Mouse (Mus musculus): ENCODE data around the gene Nap1l4. TPM values are rescaled to one million over a fixed set of nuclear protein-coding genes. Genes with fewer than 3 reads are reported as not detected.
A peak's percentile ranks its signal among the peaks of the same experiment; 100 is the strongest.

The Nap1l4 gene
- polyA plus RNA-seq, 1 experiment from 2014 or later, result 240 TPM

DNA sequence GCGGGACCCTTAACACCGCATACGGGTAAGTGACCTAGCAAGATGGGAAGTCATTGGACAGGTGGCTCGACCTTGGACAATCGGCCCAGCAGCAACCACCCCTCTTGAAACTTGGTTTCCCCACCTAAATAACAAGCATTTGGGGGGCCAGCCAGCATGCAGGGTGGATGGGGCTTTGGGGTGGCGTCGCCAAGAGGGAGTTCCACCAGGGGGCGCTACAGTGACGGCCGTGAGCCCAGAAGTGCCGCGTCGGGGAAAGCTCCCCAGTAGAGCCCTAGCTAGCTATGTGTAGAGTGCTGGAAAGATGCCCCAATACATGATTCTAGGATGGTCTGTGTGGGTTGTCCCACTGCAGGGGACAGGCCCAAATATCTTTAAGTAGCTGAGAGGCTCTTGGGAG, 68.4 kb downstream of the Nap1l4 start:
- Histone ChIP-seq H3K4me2 (ENCODE audit: low read depth, low read length) (no peak overlapping the region), H3K36me3 (ENCODE audit: control insufficient read depth, insufficient read depth) (no peaks in the 10 kb centered on the region), H3K27ac (ENCODE audit: low read length) (no peak overlapping the region), H3K9ac (ENCODE audit: low read length) (no peak overlapping the region), H3K9me3 (replicated peaks; ENCODE audit: control insufficient read depth, low read length) (no peaks in the 10 kb centered on the region), H3K4me1 (ENCODE audit: control insufficient read depth, insufficient read depth, low read length) (no peaks in the 10 kb centered on the region), H3K27me3 (ENCODE audit: control insufficient read depth, insufficient read depth, low read length) (peaks cover 2% of the 10 kb centered on the region; the same call in 1 of the 2 replicates), H3K4me3 (ENCODE audit: low read length) (no peak overlapping the region)
- WGBS, result 22% methylated on average over 13 of the region's 13 CpGs
- no peak for ATAC-seq (replicated peaks; ENCODE audit: extremely low read depth, insufficient read depth, low FRiP score)

DNA sequence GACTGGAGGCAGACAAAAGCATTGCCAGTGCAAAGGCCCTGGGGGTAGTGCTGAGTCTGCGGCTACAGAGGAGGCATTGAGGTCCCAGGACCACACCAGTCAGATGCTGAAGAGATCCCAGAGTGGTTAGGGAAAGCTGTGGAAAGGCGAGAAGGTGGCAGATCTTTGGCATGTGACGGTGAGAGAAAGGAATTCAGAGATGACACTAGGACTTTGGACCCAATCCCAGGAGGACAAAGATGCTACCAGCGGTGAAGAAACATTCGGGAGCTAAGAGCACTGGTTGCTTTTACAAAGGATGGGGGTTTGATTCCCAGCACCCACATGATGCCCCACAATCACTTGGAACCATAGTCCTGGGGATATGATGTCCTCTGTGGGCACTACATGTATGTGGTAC, 71.1 kb downstream of the Nap1l4 start:
- Histone ChIP-seq H3K9ac (ENCODE audit: low read length) (no peak overlapping the region), H3K27ac (ENCODE audit: low read length) (no peak overlapping the region), H3K9me3 (replicated peaks; ENCODE audit: control insufficient read depth, low read length) (no peaks in the 10 kb centered on the region), H3K4me2 (ENCODE audit: low read depth, low read length) (no peak overlapping the region), H3K27me3 (ENCODE audit: control insufficient read depth, insufficient read depth, low read length) (peaks cover 2% of the 10 kb centered on the region; the same call in 1 of the 2 replicates), H3K4me3 (ENCODE audit: low read length) (no peak overlapping the region), H3K4me1 (ENCODE audit: control insufficient read depth, insufficient read depth, low read length) (no peaks in the 10 kb centered on the region), H3K36me3 (ENCODE audit: control insufficient read depth, insufficient read depth) (no peaks in the 10 kb centered on the region)
- ATAC-seq (replicated peaks; ENCODE audit: extremely low read depth, insufficient read depth, low FRiP score), result no peak
- WGBS, result 82% methylated on average over 5 of the region's 5 CpGs

DNA sequence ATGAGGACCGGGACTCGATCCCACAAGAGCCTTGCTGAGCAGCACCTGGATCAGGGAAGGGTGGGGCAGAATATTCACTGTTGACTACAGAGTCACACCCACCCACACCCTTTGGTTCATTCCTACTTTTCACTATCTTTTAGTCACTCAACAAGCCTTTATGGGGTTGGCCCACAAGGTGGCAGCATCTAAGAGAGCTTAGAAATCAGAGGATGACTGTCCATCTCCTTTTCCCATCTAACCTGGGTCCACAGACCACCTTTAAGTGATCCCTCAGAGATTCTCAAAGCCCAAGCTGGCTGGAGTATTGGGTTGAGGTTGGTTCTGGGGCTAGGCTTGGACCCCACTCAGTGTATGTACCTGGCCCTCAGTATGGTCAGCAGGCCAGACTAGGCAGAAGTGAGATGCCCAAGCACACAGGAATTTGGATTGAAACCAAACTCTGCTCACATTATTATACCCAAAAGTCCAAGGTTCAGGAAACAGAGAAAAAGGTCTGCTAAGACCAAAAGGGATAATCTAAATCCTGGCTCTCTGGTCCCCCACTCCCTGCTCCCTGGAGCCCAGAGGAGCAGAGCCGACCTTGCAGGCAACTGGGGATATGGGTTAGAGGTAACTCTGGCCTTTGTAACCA, 72.1 kb downstream of the Nap1l4 start:
- no peaks in the 10 kb centered on the region for H3K36me3 ChIP-seq (ENCODE audit: control insufficient read depth, insufficient read depth)
- no peak overlapping the region for H3K4me3 ChIP-seq (ENCODE audit: low read length)
- 83% methylated on average over 3 of the region's 3 CpGs for WGBS
- H3K4me1 ChIP-seq (ENCODE audit: control insufficient read depth, insufficient read depth, low read length), result no peaks in the 10 kb centered on the region
- no peak for ATAC-seq (replicated peaks; ENCODE audit: extremely low read depth, insufficient read depth, low FRiP score)
- peaks cover 2% of the 10 kb centered on the region; the same call in 1 of the 2 replicates for H3K27me3 ChIP-seq (ENCODE audit: control insufficient read depth, insufficient read depth, low read length)
- H3K4me2 ChIP-seq (ENCODE audit: low read depth, low read length), result no peak overlapping the region
- no peaks in the 10 kb centered on the region for H3K9me3 ChIP-seq (replicated peaks; ENCODE audit: control insufficient read depth, low read length)
- no peak overlapping the region for H3K9ac ChIP-seq (ENCODE audit: low read length)
- H3K27ac ChIP-seq (ENCODE audit: low read length), result no peak overlapping the region

DNA sequence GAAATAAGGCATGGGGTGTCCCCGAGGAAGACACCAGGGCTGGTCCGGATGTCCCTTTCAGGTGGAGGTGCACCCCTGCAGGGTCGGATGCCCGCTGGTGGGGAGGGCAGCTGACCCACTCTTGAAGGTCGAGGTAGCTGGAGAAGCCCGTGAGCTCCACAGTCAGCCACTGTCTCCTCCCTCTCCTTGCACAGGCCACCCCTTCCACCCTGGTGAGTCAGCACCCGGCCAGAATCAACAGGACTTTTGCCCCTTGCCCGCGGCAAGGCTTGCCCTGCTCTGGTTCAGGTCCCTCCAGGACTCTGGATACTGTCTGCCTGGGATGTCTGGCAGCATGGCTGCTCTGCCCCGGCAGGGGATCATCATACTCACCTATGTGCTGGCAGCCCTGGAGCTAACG, 73.0 kb downstream of the Nap1l4 start:
- 60% methylated on average over 11 of the region's 11 CpGs for WGBS
- Histone ChIP-seq H3K4me3 (ENCODE audit: low read length) (no peak overlapping the region), H3K9ac (ENCODE audit: low read length) (no peak overlapping the region), H3K27ac (ENCODE audit: low read length) (no peak overlapping the region), H3K4me1 (ENCODE audit: control insufficient read depth, insufficient read depth, low read length) (no peaks in the 10 kb centered on the region), H3K36me3 (ENCODE audit: control insufficient read depth, insufficient read depth) (no peaks in the 10 kb centered on the region), H3K27me3 (ENCODE audit: control insufficient read depth, insufficient read depth, low read length) (peaks cover 2% of the 10 kb centered on the region; the same call in 1 of the 2 replicates), H3K9me3 (replicated peaks; ENCODE audit: control insufficient read depth, low read length) (no peaks in the 10 kb centered on the region), H3K4me2 (ENCODE audit: low read depth, low read length) (no peak overlapping the region)
- ATAC-seq (replicated peaks; ENCODE audit: extremely low read depth, insufficient read depth, low FRiP score), result no peak

DNA sequence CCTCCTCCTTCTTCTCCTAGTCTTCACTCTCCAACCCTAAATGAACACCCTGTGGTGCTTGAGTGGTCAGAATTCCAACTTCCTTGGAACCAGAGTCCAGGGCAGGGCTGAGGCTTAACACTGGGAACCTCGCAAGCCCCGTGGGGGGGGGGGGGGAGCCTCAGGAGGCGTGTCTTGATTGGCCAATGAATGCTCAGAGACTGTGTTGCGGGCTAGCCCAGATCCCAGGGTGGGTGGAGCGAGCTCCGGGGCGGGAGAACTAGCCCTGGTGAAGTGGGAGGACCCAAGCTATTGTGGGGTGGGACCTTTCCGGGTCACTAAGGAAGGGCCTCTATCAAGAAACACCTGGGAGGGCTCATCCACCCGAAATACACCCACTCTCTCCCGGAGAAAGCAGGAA, 74.1 kb downstream of the Nap1l4 start:
- no peak for ATAC-seq (replicated peaks; ENCODE audit: extremely low read depth, insufficient read depth, low FRiP score)
- Histone ChIP-seq H3K9ac (ENCODE audit: low read length) (no peak overlapping the region), H3K27me3 (ENCODE audit: control insufficient read depth, insufficient read depth, low read length) (peaks cover 2% of the 10 kb centered on the region; the same call in 1 of the 2 replicates), H3K4me3 (ENCODE audit: low read length) (no peak overlapping the region), H3K4me2 (ENCODE audit: low read depth, low read length) (no peak overlapping the region), H3K36me3 (ENCODE audit: control insufficient read depth, insufficient read depth) (no peaks in the 10 kb centered on the region), H3K27ac (ENCODE audit: low read length) (no peak overlapping the region), H3K9me3 (replicated peaks; ENCODE audit: control insufficient read depth, low read length) (no peaks in the 10 kb centered on the region), H3K4me1 (ENCODE audit: control insufficient read depth, insufficient read depth, low read length) (peaks cover under 1% of the 10 kb centered on the region; the same call in 1 of the 2 replicates)
- WGBS, result 31% methylated on average over 10 of the region's 10 CpGs

GRCm38 (mm10) chr7:143473347-143474101, 75.4 kb downstream of the Nap1l4 start, which contains the start of gene Slc22a18:
Gene Slc22a18 (plus strand): TSS chr7:143473736.
- no peaks in the 10 kb centered on the region for H3K36me3 ChIP-seq (ENCODE audit: control insufficient read depth, insufficient read depth)
- WGBS, result 32% methylated on average over 4 of the region's 4 CpGs
- H3K27ac ChIP-seq (ENCODE audit: low read length), result no peak within 1 kb of the TSS
- no peak within 1 kb of the TSS for H3K4me2 ChIP-seq (ENCODE audit: low read depth, low read length)
- H3K9ac ChIP-seq (ENCODE audit: low read length), result no peak within 1 kb of the TSS
- no peak within 1 kb of the TSS for H3K4me3 ChIP-seq (ENCODE audit: low read length)
- ATAC-seq (replicated peaks; ENCODE audit: extremely low read depth, insufficient read depth, low FRiP score), result no peak
- peaks cover 5% of the 10 kb centered on the region; the same call in 1 of the 2 replicates for H3K4me1 ChIP-seq (ENCODE audit: control insufficient read depth, insufficient read depth, low read length)
- no peaks in the 10 kb centered on the region; the same call in 1 of the 2 replicates for H3K27me3 ChIP-seq (ENCODE audit: control insufficient read depth, insufficient read depth, low read length)
- H3K9me3 ChIP-seq (replicated peaks; ENCODE audit: control insufficient read depth, low read length), result no peaks in the 10 kb centered on the region

DNA sequence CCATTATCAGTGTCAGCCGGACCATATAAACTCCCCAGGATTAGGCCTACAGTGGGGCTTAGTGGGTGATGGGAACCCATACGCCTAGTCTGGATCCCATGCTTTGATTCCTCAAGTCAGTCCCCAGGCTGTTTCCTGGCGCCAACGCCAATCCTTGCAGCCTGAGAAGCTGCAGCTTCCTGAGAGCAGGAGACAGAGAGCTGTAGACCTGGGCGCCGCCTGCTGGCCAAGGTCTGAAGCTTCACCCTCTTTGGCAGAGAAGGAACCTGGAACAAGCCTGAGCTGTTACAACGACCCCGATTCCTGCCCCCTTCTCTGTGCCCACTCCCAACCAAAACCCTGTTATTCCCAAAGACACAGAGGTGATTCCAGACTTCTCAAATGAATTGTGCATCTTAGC, 79.0 kb downstream of the Nap1l4 start:
- Histone ChIP-seq H3K27me3 (ENCODE audit: control insufficient read depth, insufficient read depth, low read length) (peaks cover 2% of the 10 kb centered on the region; the same call in 1 of the 2 replicates), H3K36me3 (ENCODE audit: control insufficient read depth, insufficient read depth) (no peaks in the 10 kb centered on the region), H3K4me2 (ENCODE audit: low read depth, low read length) (0 out of 2 replicates have a peak overlapping the region, but pooled peaks have one; percentile 30), H3K27ac (ENCODE audit: low read length) (no peak overlapping the region), H3K9me3 (replicated peaks; ENCODE audit: control insufficient read depth, low read length) (no peaks in the 10 kb centered on the region), H3K4me3 (ENCODE audit: low read length) (no peak overlapping the region), H3K9ac (ENCODE audit: low read length) (no peak overlapping the region), H3K4me1 (ENCODE audit: control insufficient read depth, insufficient read depth, low read length) (peaks cover 10% of the 10 kb centered on the region; the same call in 1 of the 2 replicates)
- ATAC-seq (replicated peaks; ENCODE audit: extremely low read depth, insufficient read depth, low FRiP score), result no peak
- 8% methylated on average over 8 of the region's 8 CpGs for WGBS

DNA sequence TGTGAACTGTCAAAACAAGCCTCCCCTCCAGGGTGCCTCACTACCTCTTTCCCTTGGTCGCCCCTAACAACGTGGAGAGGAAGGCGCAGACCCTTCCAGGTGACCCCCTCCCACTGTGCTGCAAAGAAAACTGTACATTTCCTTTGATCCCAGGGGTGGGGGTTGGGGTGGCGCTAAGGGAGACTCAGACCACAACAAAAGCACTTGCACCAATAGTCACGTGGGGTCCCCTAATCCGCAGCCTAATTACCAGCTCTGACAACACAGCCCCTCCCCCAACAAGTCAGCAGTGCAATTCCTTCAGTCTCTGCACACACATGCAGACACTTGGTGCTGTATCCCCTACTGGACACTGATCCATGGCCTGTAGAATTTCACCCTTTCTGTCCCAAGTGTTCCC, 81.2 kb downstream of the Nap1l4 start:
- Histone ChIP-seq H3K27me3 (ENCODE audit: control insufficient read depth, insufficient read depth, low read length) (0 out of 2 replicates have a peak, but pooled peaks cover 2% of the 10 kb centered on the region), H3K4me2 (ENCODE audit: low read depth, low read length) (no peak overlapping the region), H3K9me3 (replicated peaks; ENCODE audit: control insufficient read depth, low read length) (no peaks in the 10 kb centered on the region), H3K4me3 (ENCODE audit: low read length) (no peak overlapping the region), H3K36me3 (ENCODE audit: control insufficient read depth, insufficient read depth) (no peaks in the 10 kb centered on the region), H3K4me1 (ENCODE audit: control insufficient read depth, insufficient read depth, low read length) (peaks cover 24% of the 10 kb centered on the region), H3K27ac (ENCODE audit: low read length) (no peak overlapping the region), H3K9ac (ENCODE audit: low read length) (no peak overlapping the region)
- WGBS, result 35% methylated on average over 6 of the region's 6 CpGs
- no peak for ATAC-seq (replicated peaks; ENCODE audit: extremely low read depth, insufficient read depth, low FRiP score)

DNA sequence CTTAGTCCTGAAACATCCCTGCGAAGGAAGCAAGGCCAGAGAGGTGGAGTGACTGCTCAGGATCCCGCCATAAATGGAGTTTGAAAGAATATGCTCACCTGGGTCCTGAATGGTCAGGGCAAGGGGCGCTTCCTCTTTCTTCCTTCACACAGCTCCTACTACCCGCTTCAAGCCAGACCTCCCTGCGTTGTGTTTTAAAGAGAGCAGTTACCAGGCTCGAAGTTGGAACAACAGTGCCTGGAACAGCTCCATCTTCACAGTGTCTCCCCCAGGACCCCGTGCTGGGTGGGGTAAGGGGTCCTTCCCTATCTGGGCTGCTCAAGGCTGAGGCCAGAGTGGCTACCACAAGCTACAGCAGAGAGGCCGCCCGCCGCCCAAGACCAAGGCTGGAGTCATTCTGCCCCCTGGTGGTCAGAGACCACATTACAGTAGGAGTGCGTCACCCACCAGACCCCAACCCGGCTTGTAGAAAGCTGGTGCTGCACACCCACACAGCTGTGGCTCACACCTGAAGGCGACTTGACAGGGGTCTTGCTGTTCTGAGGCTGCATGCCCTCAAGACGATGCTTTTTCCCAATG, 82.7 kb downstream of the Nap1l4 start:
- no peaks in the 10 kb centered on the region for H3K36me3 ChIP-seq (ENCODE audit: control insufficient read depth, insufficient read depth)
- no peak overlapping the region for H3K27ac ChIP-seq (ENCODE audit: low read length)
- 0 out of 2 replicates have a peak, but pooled peaks cover 2% of the 10 kb centered on the region for H3K27me3 ChIP-seq (ENCODE audit: control insufficient read depth, insufficient read depth, low read length)
- H3K9ac ChIP-seq (ENCODE audit: low read length), result no peak overlapping the region
- 31% methylated on average over 14 of the region's 14 CpGs for WGBS
- peaks cover 27% of the 10 kb centered on the region for H3K4me1 ChIP-seq (ENCODE audit: control insufficient read depth, insufficient read depth, low read length)
- 0 out of 2 replicates have a peak, but pooled peaks have one; percentile 24 for ATAC-seq (replicated peaks; ENCODE audit: extremely low read depth, insufficient read depth, low FRiP score)
- H3K9me3 ChIP-seq (replicated peaks; ENCODE audit: control insufficient read depth, low read length), result no peaks in the 10 kb centered on the region
- no peak overlapping the region for H3K4me2 ChIP-seq (ENCODE audit: low read depth, low read length)
- no peak overlapping the region for H3K4me3 ChIP-seq (ENCODE audit: low read length)
